Mouse (Mus musculus): Measurements from ENCODE around the gene Tmem119. TPM values are rescaled to one million over a fixed set of nuclear protein-coding genes. Genes with fewer than 3 reads are reported as not detected.

Gene Tmem119
- polyA plus RNA-seq, 1 experiment from 2014 or later: 7.8 TPM

- H3K9me3 ChIP-seq (ENCODE audit: control insufficient read depth, low read length): no peaks in the 10 kb centered on the region
- peak overlapping the region; percentile 95 for H3K4me2 ChIP-seq (ENCODE audit: low read length)
- peaks cover 6 to 21% of the 10 kb centered on the region in 2 experiments for H3K4me1 ChIP-seq (ENCODE audit: control insufficient read depth in 2 of 2, insufficient read depth in 2 of 2, low read length in 2 of 2)
- H3K9ac ChIP-seq (ENCODE audit: low read length): peak overlapping the region; percentile 83
- under 1% methylated on average over 35 of the region's 38 CpGs for WGBS
- H3K27me3 ChIP-seq (ENCODE audit: control insufficient read depth, insufficient read depth, low read length): no peaks in the 10 kb centered on the region
- ATAC-seq (ENCODE audit: insufficient number of reproducible peaks, insufficient read depth, low FRiP score, low read depth): peak; percentile 23; the same call in 1 of the 2 replicates
- H3K36me3 ChIP-seq (ENCODE audit: control insufficient read depth, insufficient read depth, low read length): peaks cover 46% of the 10 kb centered on the region
- peak overlapping the region; percentile 66 to 96 for H3K4me3 ChIP-seq (ENCODE audit: control insufficient read depth in 1 of 2, insufficient read depth in 1 of 2, low read depth in 1 of 2, low read length in 2 of 2)
- peak overlapping the region in 1 of 2 experiments; percentile 98; a peak in 2 of 4 replicates for H3K27ac ChIP-seq (replicated peaks in 1 of 2; ENCODE audit: control insufficient read depth in 1 of 2, insufficient read depth in 1 of 2, low read depth in 2 of 2, low read length in 2 of 2)
Measured at GRCm38 (mm10) chr5:113772905-113773519, 27.3 kb downstream of the Tmem119 start.

GRCm38 (mm10) chr5:113772450-113772895 lies 27.8 kb downstream of the Tmem119 start, which contains the start of the genes Sart3 and Iscu:
Gene Sart3 (minus strand): TSS chr5:113772510.
Gene Iscu (plus strand): TSS chr5:113772748.
- no peaks in the 10 kb centered on the region for H3K9me3 ChIP-seq (ENCODE audit: control insufficient read depth, low read length)
- H3K27me3 ChIP-seq (ENCODE audit: control insufficient read depth, insufficient read depth, low read length): no peaks in the 10 kb centered on the region
- peaks cover 6 to 21% of the 10 kb centered on the region in 2 experiments for H3K4me1 ChIP-seq (ENCODE audit: control insufficient read depth in 2 of 2, insufficient read depth in 2 of 2, low read length in 2 of 2)
- peak within 1 kb of the TSS; percentile 66 to 96 for H3K4me3 ChIP-seq (ENCODE audit: control insufficient read depth in 1 of 2, insufficient read depth in 1 of 2, low read depth in 1 of 2, low read length in 2 of 2)
- ATAC-seq (ENCODE audit: insufficient number of reproducible peaks, insufficient read depth, low FRiP score, low read depth): peak; percentile 86
- peak within 1 kb of the TSS; percentile 93 for H3K9ac ChIP-seq (ENCODE audit: low read length)
- peak within 1 kb of the TSS; percentile 95 for H3K4me2 ChIP-seq (ENCODE audit: low read length)
- peak within 1 kb of the TSS; percentile 96 to 98 for H3K27ac ChIP-seq (replicated peaks in 1 of 2; ENCODE audit: control insufficient read depth in 1 of 2, insufficient read depth in 1 of 2, low read depth in 2 of 2, low read length in 2 of 2)
- H3K36me3 ChIP-seq (ENCODE audit: control insufficient read depth, insufficient read depth, low read length): peaks cover 52% of the 10 kb centered on the region
- WGBS: under 1% methylated on average over 49 of the region's 49 CpGs

GRCm38 (mm10) chr5:113771213-113772162 lies 28.8 kb downstream of the Tmem119 start:
- under 1% methylated on average over 83 of the region's 97 CpGs for WGBS

GRCm38 (mm10) chr5:113768806-113769205 lies 31.5 kb downstream of the Tmem119 start:
- Histone ChIP-seq H3K4me3 (ENCODE audit: control insufficient read depth in 1 of 2, insufficient read depth in 1 of 2, low read depth in 1 of 2, low read length in 2 of 2) (no peak overlapping the region), H3K4me1 (ENCODE audit: control insufficient read depth in 2 of 2, insufficient read depth in 2 of 2, low read length in 2 of 2) (peaks cover 6 to 25% of the 10 kb centered on the region in 2 experiments), H3K4me2 (ENCODE audit: low read length) (no peak overlapping the region), H3K9ac (ENCODE audit: low read length) (no peak overlapping the region), H3K36me3 (ENCODE audit: control insufficient read depth, insufficient read depth, low read length) (peaks cover 40% of the 10 kb centered on the region), H3K9me3 (ENCODE audit: control insufficient read depth, low read length) (no peaks in the 10 kb centered on the region), H3K27ac (replicated peaks in 1 of 2; ENCODE audit: control insufficient read depth in 1 of 2, insufficient read depth in 1 of 2, low read depth in 2 of 2, low read length in 2 of 2) (no peak overlapping the region), H3K27me3 (ENCODE audit: control insufficient read depth, insufficient read depth, low read length) (no peaks in the 10 kb centered on the region)
- WGBS: 91% methylated on average over 8 of the region's 8 CpGs
- no peak for ATAC-seq (ENCODE audit: insufficient number of reproducible peaks, insufficient read depth, low FRiP score, low read depth)

More at GRCm38 (mm10) chr5:113771213-113772162, 28.8 kb downstream of the Tmem119 start:
- peak overlapping the region; percentile 66 to 96 for H3K4me3 ChIP-seq (ENCODE audit: control insufficient read depth in 1 of 2, insufficient read depth in 1 of 2, low read depth in 1 of 2, low read length in 2 of 2)
- peak overlapping the region; percentile 96 to 98 for H3K27ac ChIP-seq (replicated peaks in 1 of 2; ENCODE audit: control insufficient read depth in 1 of 2, insufficient read depth in 1 of 2, low read depth in 2 of 2, low read length in 2 of 2)
- H3K9me3 ChIP-seq (ENCODE audit: control insufficient read depth, low read length): no peaks in the 10 kb centered on the region
- H3K4me1 ChIP-seq (ENCODE audit: control insufficient read depth in 2 of 2, insufficient read depth in 2 of 2, low read length in 2 of 2): peaks cover 6 to 21% of the 10 kb centered on the region in 2 experiments
- peak; percentile 75 for ATAC-seq (ENCODE audit: insufficient number of reproducible peaks, insufficient read depth, low FRiP score, low read depth)
- H3K36me3 ChIP-seq (ENCODE audit: control insufficient read depth, insufficient read depth, low read length): peaks cover 52% of the 10 kb centered on the region
- H3K9ac ChIP-seq (ENCODE audit: low read length): peak overlapping the region; percentile 93
- H3K27me3 ChIP-seq (ENCODE audit: control insufficient read depth, insufficient read depth, low read length): no peaks in the 10 kb centered on the region
- H3K4me2 ChIP-seq (ENCODE audit: low read length): peak overlapping the region; percentile 95

GRCm38 (mm10) chr5:113765641-113766526 lies 34.4 kb downstream of the Tmem119 start:
- Histone ChIP-seq H3K9ac (ENCODE audit: low read length) (no peak overlapping the region), H3K9me3 (ENCODE audit: control insufficient read depth, low read length) (no peaks in the 10 kb centered on the region), H3K4me1 (ENCODE audit: control insufficient read depth in 2 of 2, insufficient read depth in 2 of 2, low read length in 2 of 2) (peaks cover 6 to 17% of the 10 kb centered on the region in 2 experiments), H3K4me2 (ENCODE audit: low read length) (no peak overlapping the region), H3K27ac (replicated peaks in 1 of 2; ENCODE audit: control insufficient read depth in 1 of 2, insufficient read depth in 1 of 2, low read depth in 2 of 2, low read length in 2 of 2) (no peak overlapping the region), H3K4me3 (ENCODE audit: control insufficient read depth in 1 of 2, insufficient read depth in 1 of 2, low read depth in 1 of 2, low read length in 2 of 2) (no peak overlapping the region), H3K36me3 (ENCODE audit: control insufficient read depth, insufficient read depth, low read length) (peaks cover 69% of the 10 kb centered on the region), H3K27me3 (ENCODE audit: control insufficient read depth, insufficient read depth, low read length) (no peaks in the 10 kb centered on the region)
- peak; percentile 21; the same call in 1 of the 2 replicates for ATAC-seq (ENCODE audit: insufficient number of reproducible peaks, insufficient read depth, low FRiP score, low read depth)
- 79% methylated on average over 13 of the region's 13 CpGs for WGBS

GRCm38 (mm10) chr5:113764426-113764825 lies 35.9 kb downstream of the Tmem119 start:
- Histone ChIP-seq H3K4me2 (ENCODE audit: low read length) (no peak overlapping the region), H3K9ac (ENCODE audit: low read length) (no peak overlapping the region), H3K36me3 (ENCODE audit: control insufficient read depth, insufficient read depth, low read length) (peaks cover 83% of the 10 kb centered on the region), H3K27me3 (ENCODE audit: control insufficient read depth, insufficient read depth, low read length) (no peaks in the 10 kb centered on the region), H3K4me3 (ENCODE audit: control insufficient read depth in 1 of 2, insufficient read depth in 1 of 2, low read depth in 1 of 2, low read length in 2 of 2) (no peak overlapping the region), H3K4me1 (ENCODE audit: control insufficient read depth in 2 of 2, insufficient read depth in 2 of 2, low read length in 2 of 2) (peaks cover 0 to 4% of the 10 kb centered on the region in 2 experiments; a peak in 1 of 4 replicates), H3K9me3 (ENCODE audit: control insufficient read depth, low read length) (no peaks in the 10 kb centered on the region), H3K27ac (replicated peaks in 1 of 2; ENCODE audit: control insufficient read depth in 1 of 2, insufficient read depth in 1 of 2, low read depth in 2 of 2, low read length in 2 of 2) (no peak overlapping the region)
- WGBS: 88% methylated on average over 7 of the region's 7 CpGs
- ATAC-seq (ENCODE audit: insufficient number of reproducible peaks, insufficient read depth, low FRiP score, low read depth): no peak
